Mouse (Mus musculus) frontal cortex, postnatal 25 days (tissue): ENCODE measurements around the gene Tmem131.

Source experiments
- DNase-seq, 2 experiments: peaks; one replicate each; pipeline ENCODE4 v3.0.0; 2022; ENCODE audit warnings: low spot score in 2 of 2

Gene Tmem131

DNA sequence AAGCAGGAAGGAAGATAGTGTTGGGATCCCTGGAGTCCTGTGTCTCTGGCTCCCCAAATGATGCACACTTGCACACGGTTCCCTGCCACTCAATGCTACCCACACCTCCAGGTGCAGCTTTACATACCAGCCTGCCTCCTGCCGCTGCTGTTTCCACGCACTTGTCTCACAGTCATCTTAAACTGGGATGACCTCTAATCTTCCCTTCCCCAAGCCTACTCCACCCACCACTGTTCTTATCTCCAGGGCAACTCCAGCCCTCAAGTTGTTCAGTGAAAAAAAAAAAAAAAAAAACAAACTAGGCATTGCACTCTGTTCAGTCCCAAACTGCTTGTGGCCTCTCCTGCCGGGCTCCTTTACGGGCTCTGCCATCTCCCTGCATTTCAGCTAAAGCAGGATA is at the start of gene Tmem131:
Tmem131 (minus strand) TSS at position 14 of the 400 bp plus-strand sequence.
- DNase-seq = no peak

DNA sequence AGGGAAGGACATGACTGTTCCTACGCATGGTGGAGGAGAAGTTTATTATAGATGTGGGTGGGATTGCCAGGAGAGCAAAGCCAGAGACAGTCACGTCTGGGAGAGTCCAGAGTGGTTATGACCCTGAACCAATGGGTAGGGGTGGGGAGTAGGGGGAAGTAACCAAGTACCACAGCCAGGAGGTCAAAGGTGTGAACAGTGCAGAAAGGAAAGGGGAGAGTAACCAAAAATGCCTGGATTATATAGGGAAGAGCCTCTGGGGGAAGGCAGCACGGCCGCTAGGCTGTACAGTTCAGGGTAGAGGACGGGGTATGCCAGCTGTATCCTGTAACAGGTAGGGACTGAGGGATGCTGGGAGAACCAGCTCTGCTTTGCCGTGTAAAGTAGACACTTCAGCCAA is 45.1 kb upstream of the Tmem131 start:
- DNase-seq = no peak

DNA sequence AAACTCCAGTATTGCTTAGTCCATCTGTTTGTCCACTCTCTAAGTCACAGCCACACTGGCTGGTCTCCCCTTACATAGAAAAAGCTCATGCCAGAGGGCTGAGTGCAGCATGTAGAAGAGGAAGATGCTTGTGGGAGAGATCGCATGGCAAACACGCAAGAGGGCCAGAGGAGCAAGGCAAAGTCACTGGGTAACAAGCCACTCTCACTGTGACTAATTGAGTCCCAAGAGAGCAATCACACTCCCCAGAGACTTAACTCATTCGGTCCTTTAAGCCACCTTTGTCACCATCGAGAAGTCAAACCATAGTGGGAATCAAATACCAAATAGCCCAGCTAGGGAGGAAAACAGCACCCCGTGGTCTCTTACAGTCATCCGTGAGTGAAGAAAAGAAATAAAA is 44.7 kb upstream of the Tmem131 start:
- no peak for DNase-seq

DNA sequence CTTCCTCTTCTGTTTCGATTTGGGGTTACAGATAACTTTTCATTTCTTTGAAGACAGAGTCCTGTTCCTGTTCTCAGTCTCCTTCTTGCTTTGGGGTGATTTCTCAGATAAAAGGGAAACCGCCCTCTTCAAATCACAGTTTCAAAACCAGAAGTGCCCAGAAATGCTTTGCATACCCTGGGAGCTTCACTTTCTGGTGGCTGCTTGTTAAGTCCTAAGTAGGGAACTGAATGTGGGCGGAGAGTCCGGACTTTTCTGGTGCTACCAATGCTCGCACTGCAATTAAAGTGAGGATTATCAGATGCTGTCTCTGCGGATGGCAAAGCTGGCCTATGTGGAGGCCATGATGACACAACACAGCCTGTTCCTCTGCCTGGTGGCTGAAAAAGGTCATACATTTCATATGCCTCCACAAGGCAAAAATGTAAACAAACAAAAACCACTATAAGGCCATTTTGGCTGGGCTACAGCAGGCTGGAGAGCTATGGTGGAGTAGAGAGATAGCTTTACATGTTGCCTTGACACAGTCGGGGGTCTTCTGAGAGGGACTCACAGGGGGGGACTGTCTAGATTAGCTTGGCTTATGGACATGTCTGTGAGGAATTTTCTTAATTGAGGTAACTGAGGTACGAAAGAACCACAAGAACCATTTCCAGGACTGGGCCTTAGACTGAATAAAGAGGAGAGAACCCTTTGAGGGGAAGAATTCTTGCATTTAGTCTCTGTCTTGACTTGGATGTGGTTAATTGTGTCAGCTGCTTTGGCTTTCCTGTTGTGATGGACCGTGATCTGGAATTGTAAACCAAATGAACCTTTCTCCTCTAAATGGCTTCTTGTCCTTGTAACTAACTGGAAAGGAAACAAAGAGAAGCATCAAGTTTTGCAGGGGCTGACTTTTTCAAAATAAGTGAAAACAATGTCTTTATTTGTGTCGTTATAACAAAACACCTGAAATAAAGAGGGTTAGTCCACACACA is 44.0 kb upstream of the Tmem131 start:
- no peak for DNase-seq

DNA sequence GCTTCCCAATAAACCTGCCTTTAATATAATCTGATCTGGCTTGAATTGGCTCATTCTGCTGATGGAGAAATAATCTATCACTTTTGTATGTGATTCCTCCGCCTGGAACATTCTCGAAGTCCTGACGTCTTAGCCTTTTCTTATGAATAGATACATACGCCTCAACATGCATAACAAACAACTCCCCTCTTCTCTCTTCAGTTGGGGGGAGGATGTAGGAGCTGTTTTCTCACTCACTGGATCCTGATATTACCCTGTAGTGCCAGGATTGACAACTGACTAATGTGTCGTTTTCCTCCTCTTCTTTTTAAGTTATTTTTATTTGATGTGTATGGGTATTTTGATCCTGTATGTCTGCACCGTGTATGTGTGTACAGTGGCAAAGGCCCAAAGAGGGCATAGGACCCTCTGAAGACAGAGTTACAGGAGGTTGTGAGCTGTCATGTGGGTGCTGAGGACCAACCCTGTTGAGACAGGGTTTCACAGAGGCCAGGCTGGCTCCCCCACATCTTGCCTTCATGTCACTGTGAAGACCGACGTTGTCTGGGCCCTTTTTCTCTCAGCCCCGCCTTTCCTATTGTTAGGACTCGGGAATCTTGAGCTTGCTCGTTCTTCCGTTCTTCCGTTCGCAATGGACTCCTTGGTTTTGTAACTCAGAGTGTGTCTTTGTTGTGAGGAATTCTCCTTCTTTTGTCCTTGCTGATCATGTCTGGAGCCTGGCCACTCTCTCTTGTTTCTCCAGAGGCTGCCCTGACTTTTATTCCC is 43.1 kb upstream of the Tmem131 start:
- DNase-seq = no peak

DNA sequence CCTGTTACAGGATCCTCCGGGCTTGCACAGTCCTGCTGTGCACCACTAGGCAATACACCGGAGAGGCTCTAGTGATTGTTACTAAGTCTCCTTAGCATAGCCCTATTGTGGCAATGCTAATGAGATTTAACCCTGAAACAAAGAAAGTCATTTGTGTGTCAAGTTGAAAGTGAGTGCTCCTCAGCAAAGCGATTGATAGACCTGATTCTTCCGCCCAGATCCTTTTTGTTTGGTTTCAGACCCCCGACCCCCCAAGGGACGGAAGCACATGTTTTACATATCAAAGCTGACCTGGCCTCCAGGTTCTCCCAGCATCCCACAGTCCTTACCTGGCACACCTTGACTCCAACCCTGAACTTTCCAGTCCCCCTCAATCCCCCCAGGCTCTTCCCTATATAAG is 42.4 kb upstream of the Tmem131 start:
- DNase-seq = no peak

DNA sequence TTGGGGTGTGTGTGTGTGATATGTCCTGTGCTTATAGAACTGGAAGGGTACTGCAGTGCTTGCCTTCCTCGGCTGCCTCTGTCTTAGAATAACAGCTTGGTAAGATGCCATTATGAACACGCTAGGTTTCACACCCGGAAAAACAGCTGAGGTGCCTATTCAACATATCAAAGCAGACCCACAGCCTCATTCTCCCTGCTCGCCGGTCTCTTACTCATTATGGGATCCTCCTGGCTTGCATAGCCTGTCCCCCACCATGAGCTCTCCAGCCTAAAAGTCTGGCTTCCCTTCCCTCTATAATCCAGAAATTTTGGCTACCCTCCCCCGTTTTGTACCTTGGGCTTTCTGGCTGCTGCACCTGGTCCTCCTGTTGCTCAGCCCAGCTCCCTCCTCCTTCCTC is 40.9 kb upstream of the Tmem131 start:
- no peak for DNase-seq

DNA sequence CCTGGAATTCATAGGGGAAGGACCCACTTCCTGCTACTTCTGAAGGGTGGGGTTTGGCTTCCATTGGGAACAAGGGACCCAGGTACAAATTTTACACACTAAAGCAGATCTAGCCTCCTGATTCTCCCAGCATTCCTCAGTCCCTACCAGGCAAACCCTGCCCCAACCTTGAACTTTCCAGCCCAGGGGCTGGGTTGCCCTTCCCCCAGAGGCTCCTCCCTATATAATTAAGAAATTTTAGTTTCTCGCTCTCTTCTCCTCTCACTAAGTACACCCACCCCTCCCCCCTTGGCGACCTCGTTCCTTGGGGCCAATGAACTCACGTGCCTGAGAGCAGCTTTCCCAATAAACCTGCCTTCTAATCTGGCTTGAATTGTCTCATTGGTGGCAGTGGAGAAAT is 40.3 kb upstream of the Tmem131 start:
- no peak for DNase-seq

DNA sequence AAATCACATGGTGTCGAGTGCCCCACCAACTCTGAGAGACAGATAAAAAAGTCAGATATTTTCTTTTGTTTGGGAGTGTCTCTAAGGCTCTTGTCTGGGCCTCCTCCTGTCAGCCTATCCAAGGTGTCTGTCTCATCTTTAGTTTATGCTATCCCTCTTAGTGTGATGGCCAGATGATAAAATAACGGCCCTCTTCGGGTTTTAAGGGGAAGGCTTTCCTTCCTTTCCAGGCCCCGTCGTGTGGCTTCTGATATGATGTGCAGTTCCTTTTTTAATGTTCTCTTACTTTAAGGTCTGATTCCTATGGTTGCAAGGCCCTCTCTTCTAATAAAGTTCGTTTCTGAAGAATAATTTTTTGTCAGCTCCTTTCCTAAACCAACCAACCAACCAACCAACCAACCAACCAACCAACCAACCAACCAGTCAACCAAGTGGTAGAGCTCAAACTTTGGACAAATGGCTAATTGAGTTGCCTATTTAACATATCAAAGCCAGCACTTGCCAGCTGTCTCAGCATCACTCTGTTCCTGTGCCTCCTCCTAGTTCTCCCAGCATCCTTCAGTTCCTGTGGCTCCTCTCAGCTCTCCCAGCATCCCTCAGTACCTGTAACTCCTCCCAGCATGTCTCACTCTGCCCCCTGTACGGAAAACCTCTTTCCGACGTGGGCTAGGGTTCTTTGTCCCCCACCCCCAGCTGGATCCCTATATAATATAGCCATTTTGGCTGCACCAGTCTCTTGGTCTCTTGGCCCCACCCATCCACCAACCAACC is 38.9 kb upstream of the Tmem131 start:
- DNase-seq = no peak

DNA sequence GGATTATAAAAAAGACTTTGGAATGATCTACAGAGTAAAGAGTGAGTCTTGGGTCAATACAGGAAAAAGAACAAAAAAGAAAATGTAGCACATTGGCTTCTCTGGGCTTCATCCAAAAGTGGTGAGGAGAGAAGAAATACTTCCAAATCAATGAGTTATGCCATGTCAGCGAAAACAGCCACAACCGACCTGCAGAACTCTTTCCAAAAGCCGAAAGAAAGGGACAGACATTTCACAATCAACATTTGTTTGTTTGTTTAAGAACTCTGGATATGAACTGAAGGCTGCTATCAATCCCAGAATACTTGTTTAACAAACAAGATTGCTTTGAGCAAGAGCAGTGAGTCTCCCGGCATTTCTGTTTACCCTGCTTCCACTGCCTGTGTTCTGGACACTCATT is 33.3 kb upstream of the Tmem131 start:
- no peak for DNase-seq

DNA sequence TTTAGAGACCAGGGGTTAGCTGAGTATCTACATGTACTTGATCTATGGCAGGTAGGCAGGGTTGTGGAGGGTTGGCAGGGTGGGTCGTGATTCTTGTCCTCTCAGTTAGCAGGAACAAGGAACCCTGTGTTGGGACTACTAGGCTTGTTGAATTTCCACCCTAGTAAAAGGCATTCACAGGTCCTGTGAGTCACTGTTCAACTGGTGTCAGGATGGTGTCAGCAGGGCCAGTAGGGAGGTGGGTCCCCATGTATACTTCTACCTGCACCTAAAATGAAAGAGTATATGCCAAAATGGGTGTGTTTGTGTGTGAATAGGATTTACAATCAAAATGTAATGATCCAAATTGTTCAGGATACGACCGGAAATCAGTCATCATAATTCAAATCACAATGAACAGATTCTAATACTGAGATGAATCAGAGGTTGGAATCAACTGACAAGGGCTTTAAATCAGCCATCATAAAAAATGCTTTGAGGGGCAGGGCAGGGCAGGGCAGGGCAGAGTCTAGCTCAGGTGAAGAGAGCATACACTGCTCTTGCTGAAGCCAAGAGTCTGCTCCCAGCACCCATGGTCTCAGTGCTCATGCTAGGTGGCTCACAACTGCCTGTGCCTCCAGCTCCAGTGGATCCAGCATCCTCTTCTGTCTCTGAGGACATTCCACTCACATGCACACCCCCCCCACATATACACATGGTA is 27.6 kb upstream of the Tmem131 start:
- DNase-seq = no peak

DNA sequence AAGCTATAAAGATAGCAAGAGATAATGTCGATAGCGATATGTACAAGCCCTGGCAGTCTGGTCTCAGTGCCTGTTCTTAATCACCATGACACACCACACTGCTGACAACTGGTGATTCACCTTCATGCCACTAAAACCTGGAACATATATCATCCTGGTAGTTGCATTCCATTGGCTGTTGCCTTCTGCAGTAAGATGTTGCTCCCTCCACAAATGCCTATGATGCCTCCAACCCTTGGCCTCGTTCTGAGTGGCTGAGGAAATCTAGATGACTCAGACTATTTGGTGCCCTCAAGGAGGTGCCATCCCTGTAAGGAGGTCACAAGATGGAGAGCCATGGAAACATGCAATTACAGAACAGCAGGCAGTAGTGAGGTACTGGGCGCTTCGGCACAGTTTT is 22.4 kb upstream of the Tmem131 start:
- DNase-seq = no peak

DNA sequence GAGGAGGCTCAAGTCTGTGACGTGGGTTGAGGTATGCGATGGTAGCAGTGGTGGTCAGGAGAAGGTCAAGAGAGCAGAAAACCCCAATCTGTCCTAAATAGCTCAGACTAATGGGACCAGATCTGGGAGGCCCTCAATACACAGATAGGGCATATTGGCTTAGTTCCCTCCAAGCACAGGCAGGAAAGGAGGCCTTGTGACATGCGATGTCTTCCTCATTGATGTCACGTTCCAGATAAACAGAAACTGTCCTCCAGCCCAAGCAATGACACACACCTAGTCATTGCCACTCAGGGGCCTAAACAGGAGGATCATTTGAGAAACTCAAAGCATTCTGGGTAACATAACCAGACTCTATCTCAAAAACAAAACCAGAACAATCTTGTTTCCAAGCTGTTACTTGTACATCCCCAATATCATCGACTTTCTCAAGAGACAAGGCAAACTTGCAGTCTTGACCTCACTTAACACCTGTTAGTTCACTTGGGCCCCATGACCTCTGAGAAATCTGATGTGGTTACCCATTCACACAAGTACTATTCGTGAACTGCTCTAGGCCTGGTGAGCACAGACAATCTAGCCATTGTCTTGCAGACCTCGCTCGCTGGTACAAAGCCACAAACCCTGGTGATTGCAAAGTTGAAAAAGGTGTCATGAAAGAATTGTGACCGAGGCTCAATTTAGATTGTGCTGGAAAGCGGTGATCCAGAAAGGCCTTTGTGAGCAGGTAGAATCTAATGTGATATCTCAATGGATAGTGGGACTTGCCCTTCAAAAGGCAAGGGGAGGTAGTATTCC is 19.1 kb upstream of the Tmem131 start:
- DNase-seq = no peak

DNA sequence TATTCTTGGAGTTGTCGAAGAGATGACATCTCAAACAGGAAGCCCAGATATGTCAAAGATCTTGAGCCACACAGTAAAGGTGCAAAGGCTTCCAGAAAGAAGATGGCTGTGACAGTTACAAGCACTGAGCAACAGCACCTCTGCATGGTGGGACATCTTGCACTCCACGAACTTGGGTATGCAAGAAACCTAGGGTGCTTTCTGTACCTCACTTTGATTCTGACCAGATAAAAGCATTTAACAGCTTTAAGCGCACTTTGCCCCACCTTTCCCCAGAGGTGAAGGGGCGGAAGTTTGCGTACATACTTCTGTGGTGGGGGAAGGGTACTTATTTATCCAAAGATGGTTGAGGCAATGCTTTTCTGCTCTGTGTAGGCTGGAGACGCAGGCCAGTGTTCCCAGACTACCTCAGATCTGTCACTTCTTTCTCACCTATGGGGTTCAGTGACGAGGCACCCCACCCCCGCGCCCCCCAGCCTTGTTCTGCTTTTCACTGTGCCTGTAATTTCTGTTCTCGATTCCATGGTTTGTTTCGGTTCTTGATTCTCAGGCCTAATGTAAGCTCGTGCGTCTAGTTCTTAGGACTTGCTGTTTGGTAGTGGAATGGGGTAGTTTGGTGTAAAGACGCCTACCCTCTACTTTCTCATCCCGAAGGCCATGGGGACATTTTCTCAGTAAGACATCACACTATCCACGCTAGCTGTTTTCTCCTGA is 17.2 kb upstream of the Tmem131 start:
- no peak for DNase-seq

DNA sequence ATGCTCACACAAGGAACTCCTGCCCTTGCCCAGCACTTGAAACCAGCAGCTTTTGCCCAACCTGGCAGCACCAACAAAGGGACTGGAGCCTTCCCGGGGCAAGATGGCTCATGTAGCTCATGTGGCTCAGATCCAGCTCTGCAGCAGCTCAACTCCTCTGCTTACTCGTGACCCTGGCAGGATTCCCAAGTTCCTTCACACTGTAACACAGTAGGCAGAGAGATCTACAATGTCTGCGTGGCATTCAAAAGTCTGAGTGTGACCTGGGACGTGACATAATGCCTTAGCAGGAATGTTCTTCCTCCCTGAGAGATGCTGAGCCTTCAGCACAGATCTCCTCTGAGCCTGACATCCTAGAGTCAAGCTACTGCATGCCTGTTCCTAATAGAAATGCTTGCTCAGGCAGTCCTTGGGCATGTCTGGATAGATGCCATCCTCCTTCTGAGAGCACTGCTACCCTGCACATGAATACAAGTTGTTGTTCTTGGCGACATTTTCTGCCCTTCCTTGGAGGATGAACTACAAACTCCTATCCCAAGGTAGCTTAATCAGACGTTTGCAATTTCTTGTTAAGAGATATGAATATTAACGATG is 6.2 kb upstream of the Tmem131 start:
- no peak for DNase-seq

DNA sequence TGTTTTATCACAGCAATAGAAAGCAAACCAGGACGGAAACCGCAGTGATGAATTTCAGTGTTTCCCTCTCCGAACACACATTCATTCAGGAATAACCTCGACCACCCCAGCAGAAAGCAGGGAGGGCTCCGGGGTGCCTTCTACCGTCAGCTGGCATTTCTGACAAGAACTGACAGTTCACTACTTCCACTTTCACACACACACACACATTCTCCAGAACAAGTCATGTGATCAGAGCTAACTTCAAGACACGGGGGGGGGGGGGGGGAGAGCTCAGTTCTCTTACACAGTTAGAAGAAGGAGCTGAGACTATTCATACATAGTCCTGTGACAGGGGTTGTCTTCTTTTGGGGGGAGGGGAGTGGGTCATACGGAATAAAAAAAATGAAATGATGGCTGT is 4.0 kb upstream of the Tmem131 start:
- no peak for DNase-seq

DNA sequence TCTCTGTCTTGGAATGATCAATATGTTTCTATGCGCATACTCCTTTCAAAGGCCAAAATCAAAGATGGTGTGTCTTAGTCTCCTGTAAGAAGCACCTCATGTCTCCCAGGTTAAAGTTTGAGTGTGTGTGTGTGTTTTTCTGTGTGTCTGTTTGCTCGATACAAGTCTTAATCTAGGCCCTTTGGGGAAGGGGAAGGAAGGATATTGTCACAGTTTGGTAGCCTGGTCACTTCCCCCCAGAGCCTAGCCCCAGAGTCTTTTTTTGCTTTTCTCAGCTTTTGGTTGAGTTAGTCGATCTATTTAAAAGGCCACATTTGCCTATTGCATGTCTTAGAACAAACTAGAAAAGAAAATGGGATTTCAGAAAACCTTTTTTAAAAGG is 3.1 kb downstream of the Tmem131 start:
- DNase-seq = no peak

DNA sequence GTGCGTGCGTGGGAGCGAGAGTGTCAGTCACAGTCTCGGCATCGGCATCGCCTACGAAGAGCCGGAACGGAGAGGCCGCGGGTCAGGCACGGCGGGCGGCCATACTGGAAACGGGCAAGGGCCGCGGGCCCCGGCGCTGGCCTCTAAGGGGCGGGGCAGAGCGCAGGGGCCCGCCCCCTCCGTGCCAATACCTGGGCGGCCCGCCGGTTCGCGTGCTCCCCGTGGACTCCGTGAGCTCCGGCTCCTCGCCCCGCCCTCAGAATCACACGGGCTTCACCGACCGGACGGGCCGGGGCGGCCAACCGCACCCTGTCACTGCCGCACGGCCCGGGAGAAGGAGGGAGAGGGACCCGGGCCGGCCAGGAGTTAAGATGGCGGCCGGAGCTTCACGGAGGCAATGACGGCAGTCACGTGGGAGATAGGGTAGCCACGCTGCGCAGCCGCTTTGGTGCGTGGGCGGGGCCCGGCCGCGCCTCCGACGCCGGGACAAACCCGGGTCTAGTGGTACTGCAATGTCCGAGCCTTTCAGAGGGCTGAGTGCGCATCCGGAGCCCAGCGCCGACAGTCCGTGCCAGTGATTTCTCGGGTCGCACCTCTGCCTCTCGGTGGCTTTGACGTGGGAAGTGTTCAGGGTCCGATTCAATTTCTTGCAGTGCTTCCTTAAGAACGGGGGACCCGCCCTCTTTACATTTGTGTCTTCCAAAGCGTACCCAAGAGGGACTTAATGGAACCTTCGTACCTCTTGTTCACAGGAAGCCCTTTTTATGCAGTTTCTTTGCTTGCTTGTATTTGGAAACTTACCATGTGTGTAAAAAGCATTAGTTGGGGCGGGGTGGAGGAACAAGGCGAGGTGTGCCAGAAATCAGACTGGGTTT is 3.7 kb downstream of the Tmem131 start:
- DNase-seq = peak; percentile 83 to 85

DNA sequence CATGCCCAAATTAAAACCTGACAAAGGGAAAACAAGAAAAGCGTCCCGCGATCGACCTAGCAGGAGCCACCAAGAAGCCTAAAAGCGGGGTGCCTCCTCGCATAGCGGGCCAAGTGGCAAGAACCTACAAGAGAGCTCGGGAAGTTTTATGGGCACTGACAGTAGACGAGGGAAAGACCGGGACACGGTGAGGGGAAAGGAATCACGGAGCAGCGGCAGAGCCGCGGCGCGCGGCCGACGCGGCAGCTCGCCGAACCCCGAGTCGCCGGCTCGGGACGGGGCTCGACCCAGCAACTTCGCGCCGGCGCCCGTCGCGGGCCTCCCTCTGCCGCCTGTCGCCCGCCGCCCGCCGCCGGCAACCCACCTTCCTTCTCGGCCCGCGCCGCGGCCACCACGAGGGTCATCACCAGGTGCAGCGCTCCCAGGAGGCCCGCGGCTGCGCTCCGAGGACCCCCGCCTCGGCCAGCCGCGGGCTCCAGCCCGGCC is 4.6 kb downstream of the Tmem131 start:
- no peak for DNase-seq
